Mouse (Mus musculus) midbrain, embryonic 15.5 days (tissue): ENCODE results near the gene Cep164. TPM values are rescaled to one million over a fixed set of nuclear protein-coding genes. Genes with fewer than 3 reads are reported as not detected.

Source experiments
- ATAC-seq: fragments of 200-750 bp; cut with Nextera tagmentation; replicated peaks from 2 replicates; pipeline ENCODE4 v1.8.0; 2017; ENCODE audit warnings: moderate TSS enrichment
- H3K27ac ChIP-seq: fragments of 300-500 bp; sonication (generic); 2 replicates; pipeline ENCODE4 v1.5.1; 2015; ENCODE audit warnings: mild to moderate bottlenecking, inconsistent platforms
- H3K27me3 ChIP-seq: fragments of 300-500 bp; sonication (generic); replicated peaks from 2 replicates; pipeline ENCODE4 v1.6.1; 2015; ENCODE audit warnings: inconsistent platforms
- H3K36me3 ChIP-seq: fragments of 300-500 bp; sonication (generic); replicated peaks from 2 replicates; pipeline ENCODE4 v1.6.1; 2015; ENCODE audit warnings: inconsistent platforms
- H3K4me1 ChIP-seq: fragments of 300-500 bp; sonication (generic); 2 replicates; pipeline ENCODE4 v1.6.1; 2015; ENCODE audit warnings: inconsistent platforms
- H3K4me2 ChIP-seq: fragments of 300-500 bp; sonication (generic); 2 replicates; pipeline ENCODE4 v1.6.1; 2015; ENCODE audit warnings: inconsistent platforms, mild to moderate bottlenecking, moderate library complexity
- H3K4me3 ChIP-seq: fragments of 300-500 bp; sonication (generic); 2 replicates; pipeline ENCODE4 v1.5.1; 2015; ENCODE audit warnings: mild to moderate bottlenecking, inconsistent platforms
- H3K9ac ChIP-seq: fragments of 300-500 bp; sonication (generic); 2 replicates; pipeline ENCODE4 v1.6.1; 2015; ENCODE audit warnings: mild to moderate bottlenecking, inconsistent platforms
- H3K9me3 ChIP-seq: fragments of 300-500 bp; sonication (generic); 2 replicates; pipeline ENCODE4 v1.6.1; 2016; ENCODE audit warnings: inconsistent platforms
- WGBS: fragments of 180-500 bp; shearing (Covaris S2); methylation state at CpG from one replicate; pipeline ENCODE4 v1.1.7; 2015; ENCODE audit warnings: mixed read lengths; 5-methylcytosine and 5-hydroxymethylcytosine counted together
- polyA plus RNA-seq: library from polyadenylated mRNA; unstranded; fragments of >200 nt; fragmentation: Nextera tagmentation; extraction: Ambion mirVana; gene quantifications from 2 replicates; pipeline ENCODE4 v1.2.1, GENCODE M21; 2015

Cep164 gene
- polyA plus RNA-seq, 1 experiment from 2014 or later, result 15.9 TPM

DNA sequence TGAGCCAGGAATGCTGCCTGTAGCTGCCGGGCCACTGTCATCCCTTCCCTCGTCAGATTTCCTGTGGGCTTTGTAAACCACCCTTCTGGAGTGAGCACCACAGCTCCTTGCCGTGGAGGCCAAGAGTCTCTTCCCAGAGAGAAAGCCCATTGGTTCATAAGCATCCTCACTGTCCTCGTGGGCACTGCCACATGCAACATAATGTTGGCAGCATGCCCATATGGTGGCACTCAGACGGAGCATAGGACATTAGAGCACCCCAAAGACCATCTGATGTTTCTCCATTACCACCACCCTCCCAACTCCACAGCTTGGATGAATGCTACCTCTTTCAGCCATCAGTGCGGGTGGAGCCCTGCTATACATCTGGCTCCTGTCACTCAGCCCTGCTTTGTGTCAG, 95.2 kb downstream of the Cep164 start:
- Histone ChIP-seq H3K4me1 (peaks cover 4% of the 10 kb centered on the region), H3K36me3 (no peaks in the 10 kb centered on the region), H3K4me3 (no peak overlapping the region), H3K9ac (no peak overlapping the region), H3K9me3 (no peaks in the 10 kb centered on the region), H3K4me2 (no peak overlapping the region), H3K27ac (no peak overlapping the region), H3K27me3 (no peaks in the 10 kb centered on the region)
- 62% methylated on average over 6 of the region's 6 CpGs for WGBS
- ATAC-seq, result no peak

DNA sequence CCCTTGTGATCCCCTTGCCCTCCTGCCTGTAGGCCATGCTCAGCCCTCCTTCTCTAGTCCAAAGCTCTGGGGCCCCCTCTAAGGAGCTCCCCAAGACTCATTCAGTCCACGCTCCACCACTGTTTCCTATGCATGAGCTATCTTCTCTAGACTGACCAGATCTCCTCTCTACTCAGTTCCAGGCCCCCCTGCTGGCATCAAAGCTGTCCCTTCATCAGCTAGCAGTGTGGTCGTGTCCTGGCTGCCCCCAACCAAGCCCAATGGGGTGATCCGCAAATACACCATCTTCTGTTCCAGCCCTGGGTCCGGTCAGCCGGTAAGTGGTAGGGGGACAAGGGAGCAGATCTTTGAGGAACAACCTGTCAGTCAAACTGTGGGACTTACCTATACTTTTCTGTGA, 96.6 kb downstream of the Cep164 start:
- H3K27me3 ChIP-seq, result no peaks in the 10 kb centered on the region
- H3K36me3 ChIP-seq, result no peaks in the 10 kb centered on the region
- H3K4me1 ChIP-seq, result no peaks in the 10 kb centered on the region
- H3K4me3 ChIP-seq, result no peak overlapping the region
- H3K9ac ChIP-seq, result no peak overlapping the region
- no peak overlapping the region for H3K4me2 ChIP-seq
- WGBS, result 92% methylated on average over 5 of the region's 5 CpGs
- no peak overlapping the region for H3K27ac ChIP-seq
- H3K9me3 ChIP-seq, result no peaks in the 10 kb centered on the region
- ATAC-seq, result no peak

GRCm38 (mm10) chr9:45719997-45720396, 108.5 kb downstream of the Cep164 start:
- Histone ChIP-seq H3K4me3 (no peak overlapping the region), H3K9me3 (no peaks in the 10 kb centered on the region), H3K36me3 (no peaks in the 10 kb centered on the region), H3K9ac (no peak overlapping the region), H3K4me1 (no peaks in the 10 kb centered on the region), H3K27me3 (no peaks in the 10 kb centered on the region), H3K4me2 (no peak overlapping the region), H3K27ac (no peak overlapping the region)
- 67% methylated on average over 7 of the region's 7 CpGs for WGBS
- ATAC-seq, result no peak

Other genes with a start within 250 kb of the Cep164 start
- gene Bace1, start 9.9 kb upstream of the Cep164 start, polyA plus RNA-seq, result 56.5 and 58.0 TPM in 2 replicates
- gene Pcsk7, start 77.8 kb upstream of the Cep164 start, polyA plus RNA-seq, result 26.0 and 27.5 TPM in 2 replicates
- 106 and 112 TPM in 2 replicates for gene Rnf214, start 78.2 kb upstream of the Cep164 start, polyA plus RNA-seq
- 5.3 and 5.7 TPM in 2 replicates for gene Tagln, start 107.4 kb upstream of the Cep164 start, polyA plus RNA-seq
- gene Sidt2, start 126.6 kb upstream of the Cep164 start, polyA plus RNA-seq, result 51.9 and 52.8 TPM in 2 replicates
- 269 and 290 TPM in 2 replicates for gene Pafah1b2, start 184.0 kb upstream of the Cep164 start, polyA plus RNA-seq
- 13.6 and 14.5 TPM in 2 replicates for gene Sik3, start 184.1 kb upstream of the Cep164 start, polyA plus RNA-seq